Mouse (Mus musculus) bone marrow, adult 2 months (tissue): ENCODE data around the gene Tulp4.

ENCODE experiments used
- CTCF ChIP-seq: fragments of 200-500 bp; IDR thresholded peaks from 2 replicates; pipeline ENCODE4 v1.5.1; 2011; ENCODE audit warnings: low read length, control low read depth; ENCODE audit not compliant: control insufficient read depth, insufficient read depth
- POLR2A ChIP-seq: fragments of 200-500 bp; IDR thresholded peaks from 2 replicates; pipeline ENCODE4 v1.6.1; 2011; ENCODE audit warnings: low read depth, mild to moderate bottlenecking, control low read depth, low read length, borderline replicate concordance; ENCODE audit not compliant: control insufficient read depth

- no peak for TF ChIP-seq CTCF
- no peak for TF ChIP-seq POLR2A
Measured at GRCm38 (mm10) chr17:6062793-6063192, 43.4 kb upstream of the Tulp4 start.
